Mouse (Mus musculus) spleen, embryonic (tissue): ENCODE measurements at regions not wholly inside any gene's neighbourhood (a gene's known extent, or its start where the extent isn't known, plus 50 kb on each side); places are given as distances from the start of the nearest gene placed in this dataset.

ENCODE experiments used
- CTCF ChIA-PET: fragments of 350-600 bp; sonication (Branson Sonifier 250); formaldehyde crosslinking; loops from one replicate; lab custom pipeline; 2022; lab: Charles Lee

DNA sequence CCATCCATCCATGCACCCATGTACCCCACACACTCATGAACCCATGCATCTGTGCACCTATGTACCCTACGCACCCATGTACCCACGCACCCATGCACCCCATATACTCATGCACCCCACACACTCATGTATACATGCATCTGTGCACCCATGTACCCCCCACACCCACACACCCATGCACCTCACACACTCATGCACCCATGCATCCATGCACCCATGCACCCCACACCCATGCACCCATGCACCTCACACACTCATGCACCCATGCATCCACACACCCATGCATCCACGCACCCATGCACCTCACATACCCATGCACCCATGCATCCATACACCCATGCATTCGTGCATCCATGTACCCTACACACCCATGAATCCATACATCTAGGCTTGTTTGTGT, 63.6 kb downstream of the 4930564D02Rik start:
- CTCF ChIA-PET: no interaction called here

DNA sequence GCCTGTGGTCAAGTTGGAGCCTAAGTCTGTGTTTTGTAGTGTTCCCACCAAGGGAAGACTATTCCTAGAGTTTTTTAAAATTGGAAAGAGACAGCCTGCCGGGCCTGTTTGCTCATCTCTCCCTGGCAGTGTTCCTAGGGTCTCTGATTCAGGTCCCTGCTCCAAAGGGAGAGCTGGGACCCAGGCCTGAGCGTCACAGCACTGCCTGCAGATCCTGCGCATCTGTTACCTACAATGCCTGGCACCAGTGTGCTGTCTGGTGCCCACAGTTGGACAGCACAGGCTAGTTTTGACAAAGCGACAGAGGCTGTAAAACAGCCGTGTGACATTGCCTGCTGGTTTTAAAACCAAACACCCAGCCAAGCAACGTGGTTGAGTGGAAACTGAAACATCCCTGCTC, 64.4 kb downstream of the 4930564D02Rik start:
- CTCF ChIA-PET: no interaction called here

DNA sequence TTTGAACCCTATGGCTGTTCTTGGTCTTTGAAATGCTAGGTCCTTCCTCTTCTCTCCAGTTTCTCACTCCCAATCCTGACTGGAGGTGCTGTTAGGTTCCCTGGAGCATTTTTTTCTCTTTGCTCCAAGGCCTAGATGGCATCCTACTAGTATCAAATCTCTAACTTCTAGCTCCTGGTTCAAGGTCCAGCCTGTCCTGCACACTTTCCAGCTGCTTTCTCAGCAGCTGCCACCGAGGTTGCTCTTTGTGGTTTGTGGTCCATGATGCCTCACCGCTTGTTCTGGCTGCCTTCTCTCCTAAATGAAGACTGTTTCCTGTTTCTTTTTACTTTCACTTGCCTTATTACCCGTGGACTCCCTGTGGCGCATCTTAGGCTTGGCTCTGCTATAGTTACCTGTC, 66.4 kb downstream of the 4930564D02Rik start:
- CTCF ChIA-PET: no interaction called here

DNA sequence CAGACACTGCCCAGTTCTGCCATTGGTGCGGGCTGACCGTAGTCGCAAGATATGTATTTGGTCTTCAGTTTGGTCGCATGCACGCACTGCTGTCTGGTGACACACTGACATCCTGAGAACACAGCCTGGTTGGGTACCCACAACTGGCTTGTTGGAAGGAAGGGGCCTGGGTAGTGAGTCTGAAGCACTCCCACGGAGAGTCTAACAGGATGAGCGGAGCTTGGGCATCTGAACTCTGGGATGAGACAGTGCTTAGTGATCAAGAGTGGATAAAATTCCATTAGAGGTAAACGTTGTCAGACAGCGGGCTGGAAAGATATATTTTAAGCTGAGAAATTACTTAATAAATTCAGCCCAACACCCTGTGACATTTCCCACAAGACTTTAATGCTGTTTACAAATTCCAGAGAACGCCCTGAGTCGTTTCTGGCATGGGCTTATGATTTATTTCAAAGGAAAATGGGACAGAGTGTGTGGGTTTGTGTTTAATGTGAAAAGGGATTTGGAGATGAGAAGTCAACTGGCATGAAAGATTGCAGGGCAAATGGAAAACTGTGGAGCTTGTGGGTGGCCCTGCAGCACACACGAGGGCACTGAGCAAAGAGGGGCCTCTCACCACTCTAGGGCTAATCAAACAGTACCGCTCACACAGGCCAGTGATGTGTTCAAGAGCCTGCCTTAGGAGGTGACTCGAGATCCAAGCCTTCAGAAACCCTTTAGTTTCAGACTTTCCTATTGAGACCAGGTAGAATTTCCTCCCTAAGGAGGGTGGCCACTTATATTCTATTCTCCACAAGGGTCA, 74.7 kb downstream of the 4930564D02Rik start:
- CTCF ChIA-PET: no interaction called here

DNA sequence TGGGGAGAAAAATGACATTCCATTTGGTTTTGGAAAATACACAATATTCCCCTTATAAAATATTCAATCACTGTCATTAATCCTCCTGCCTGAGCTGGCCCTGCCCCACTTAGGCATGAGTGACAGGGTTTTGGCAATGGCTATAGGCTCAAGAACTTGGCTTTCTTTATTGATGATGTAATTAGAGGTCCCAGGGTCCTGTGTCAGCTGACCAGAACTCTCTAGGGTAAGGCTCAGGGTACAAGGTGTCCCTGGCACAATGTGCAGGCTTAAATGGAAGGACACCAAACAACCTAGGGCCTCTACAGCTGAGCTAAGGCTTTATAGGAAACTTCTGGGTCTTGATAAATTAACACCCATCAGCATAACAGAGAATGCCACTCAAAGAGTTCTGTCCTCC, 76.0 kb downstream of the 4930564D02Rik start:
- CTCF ChIA-PET: no interaction called here

DNA sequence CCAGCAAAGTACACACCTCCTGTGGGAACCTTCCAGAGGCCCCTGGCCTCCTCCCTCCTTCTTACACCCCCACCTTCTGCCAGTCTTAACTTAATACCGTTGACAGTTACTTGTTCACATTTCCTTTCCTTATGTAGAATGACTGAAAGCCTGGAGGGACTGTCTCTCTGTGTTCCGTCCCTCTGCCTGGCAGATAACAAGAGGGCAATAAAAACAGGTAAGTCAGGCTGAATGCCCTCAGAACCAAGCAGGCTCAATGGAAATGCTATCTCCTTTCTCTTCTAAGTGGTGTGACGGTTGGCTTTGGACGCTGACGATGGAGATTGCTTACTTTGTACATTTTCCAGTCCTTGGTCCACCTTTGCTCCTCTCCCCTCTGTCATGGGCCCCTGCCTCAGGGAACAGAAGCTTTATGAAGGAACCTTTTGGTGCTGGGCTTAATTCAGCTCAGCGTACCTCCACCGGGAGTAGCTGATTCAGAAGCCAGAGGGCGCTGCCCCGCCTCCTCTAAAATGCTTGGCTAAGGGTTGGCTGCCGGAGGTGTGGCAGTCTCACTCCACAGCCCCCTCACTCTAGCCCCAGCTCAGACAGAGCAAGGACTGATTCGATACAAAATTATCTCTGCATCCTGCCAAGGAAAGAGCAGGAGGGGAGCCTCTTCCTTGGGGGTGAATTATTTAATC, 85.0 kb downstream of the 4930564D02Rik start:
- CTCF ChIA-PET: no interaction called here

DNA sequence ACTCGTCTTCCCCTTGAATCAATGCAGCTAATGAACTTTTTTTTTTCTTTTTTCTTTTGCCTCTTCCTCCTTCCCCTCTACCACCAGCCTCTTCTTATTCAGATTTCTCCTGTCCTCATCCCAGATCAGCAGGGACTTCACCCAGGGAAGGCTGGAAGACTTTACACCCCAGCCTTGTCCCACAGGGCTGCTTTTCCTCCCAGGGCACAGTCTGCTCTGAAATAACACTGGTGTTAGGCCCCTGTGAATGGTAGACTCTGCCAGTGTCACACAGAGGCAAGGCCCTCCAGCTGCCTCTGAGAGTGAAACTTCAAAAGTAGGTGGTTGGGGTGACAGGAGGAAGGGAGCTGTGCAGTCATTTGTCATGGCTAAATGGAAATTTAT, 85.5 kb downstream of the 4930564D02Rik start:
- CTCF ChIA-PET: no interaction called here

DNA sequence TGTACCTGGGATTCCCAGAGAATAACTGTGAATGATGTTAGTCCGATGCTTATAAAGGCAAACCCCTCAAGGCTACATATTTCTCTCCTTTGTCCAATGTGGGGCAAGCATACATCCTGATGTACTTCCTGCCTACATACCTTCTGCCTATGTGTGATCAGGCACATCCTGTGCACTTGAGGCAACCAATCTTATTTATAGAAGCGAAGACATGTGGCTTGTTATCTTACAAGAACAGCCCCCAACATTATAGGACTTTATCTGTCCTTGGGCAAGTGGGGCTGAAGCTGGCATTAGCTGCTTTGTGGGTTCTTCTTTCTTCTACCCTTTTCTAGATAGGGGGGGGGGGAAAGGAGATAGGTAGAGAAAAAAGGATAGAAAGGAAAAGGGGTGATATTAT, 91.7 kb downstream of the 4930564D02Rik start:
- CTCF ChIA-PET: no interaction called here

DNA sequence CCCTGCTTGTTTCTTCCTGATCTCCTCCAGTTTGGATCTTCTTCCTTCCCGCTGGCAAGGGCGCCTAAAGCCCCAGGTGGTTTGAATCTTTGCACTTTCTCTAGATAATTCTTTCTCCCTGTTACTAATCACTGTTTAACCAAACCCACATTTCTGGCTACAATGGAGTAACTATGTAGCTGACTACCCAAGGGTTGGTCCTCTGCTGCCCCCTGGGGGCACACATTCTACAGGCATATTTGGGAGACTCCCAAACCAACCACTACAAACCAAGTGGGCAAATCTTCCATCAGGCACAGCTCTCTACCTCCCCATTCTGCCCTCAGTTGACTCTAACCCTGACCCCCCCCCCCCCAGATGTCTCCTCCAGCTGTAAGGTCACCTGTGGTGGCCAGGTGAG, 98.7 kb downstream of the 4930564D02Rik start:
- CTCF ChIA-PET: no interaction called here

DNA sequence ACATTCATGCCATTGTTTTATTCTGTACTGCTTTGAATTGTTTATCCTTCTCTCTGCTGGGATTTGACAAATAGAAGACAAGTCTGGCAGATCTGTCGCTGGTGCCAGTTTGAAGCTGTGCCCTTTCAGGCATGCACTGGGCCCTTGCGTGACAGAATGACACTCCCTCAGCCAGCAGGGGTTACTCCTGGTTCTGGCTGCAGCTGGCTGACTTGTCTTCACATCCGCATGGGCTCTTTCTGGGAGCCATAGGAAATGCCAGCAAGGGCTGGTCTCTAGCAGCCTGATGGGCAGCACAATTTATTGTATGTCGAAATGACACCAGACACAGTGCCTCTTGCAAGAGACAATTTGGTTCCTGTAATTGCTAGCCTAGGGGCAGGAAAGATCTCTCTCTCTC, 102.5 kb downstream of the 4930564D02Rik start:
- CTCF ChIA-PET: no interaction called here

DNA sequence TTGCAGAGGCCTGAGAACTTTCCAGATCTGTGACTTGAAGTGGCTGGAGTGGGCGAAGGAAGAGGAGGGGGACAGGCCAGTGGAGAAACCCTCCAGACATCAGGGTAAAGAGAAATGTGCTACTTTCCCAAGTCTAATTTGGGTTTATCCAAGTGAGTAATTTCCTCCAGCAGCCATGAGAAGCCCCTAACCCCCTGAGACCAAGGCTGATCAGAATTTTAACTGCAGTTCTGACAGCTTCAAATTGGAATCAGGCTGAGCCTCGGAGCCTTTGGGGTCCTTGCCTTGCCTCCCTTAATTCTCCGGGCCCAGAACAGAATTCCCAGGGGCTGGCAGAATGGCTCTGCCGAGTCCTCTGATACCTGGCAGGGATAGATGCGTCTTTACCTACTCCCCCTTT, 104.9 kb downstream of the 4930564D02Rik start:
- CTCF ChIA-PET: no interaction called here

DNA sequence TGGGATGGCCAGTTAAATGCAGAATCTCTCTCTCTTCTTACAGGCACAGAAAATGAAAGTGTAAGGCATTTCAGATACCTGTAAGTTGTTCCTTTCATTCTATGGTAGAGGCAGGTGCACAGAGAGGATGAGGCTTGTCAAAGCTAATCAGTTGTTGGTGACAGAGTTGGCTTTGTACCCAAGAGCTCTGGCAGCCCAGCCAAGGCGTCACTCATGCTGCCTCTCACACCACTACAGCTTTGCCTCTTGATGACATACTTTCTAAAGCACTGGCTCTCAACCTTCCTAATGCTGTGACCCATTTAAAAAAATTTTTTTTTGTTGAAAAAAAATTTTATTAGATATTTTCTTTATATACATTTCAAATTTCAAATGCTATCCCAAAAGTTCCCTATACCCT, 105.4 kb downstream of the 4930564D02Rik start:
- CTCF ChIA-PET: no interaction called here

DNA sequence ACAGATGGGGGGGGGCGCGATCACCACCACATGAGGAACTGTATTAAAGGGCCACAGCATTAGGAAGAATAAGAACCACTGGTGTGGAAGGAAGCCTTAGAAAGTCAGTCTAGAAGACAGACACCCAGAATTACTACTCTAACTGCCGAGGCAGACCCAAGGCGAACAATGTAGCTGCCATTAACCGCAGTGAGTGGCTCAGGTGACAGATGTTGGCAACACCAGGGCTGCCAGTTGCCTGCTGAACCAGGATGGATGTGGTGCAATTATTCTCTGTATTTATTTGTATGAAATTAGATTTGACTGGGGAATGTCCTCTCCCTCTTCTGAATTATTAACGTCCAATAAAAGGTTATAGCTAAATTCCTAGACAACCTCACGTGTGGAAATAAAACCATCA, 124.7 kb downstream of the 4930564D02Rik start:
- CTCF ChIA-PET: no interaction called here

DNA sequence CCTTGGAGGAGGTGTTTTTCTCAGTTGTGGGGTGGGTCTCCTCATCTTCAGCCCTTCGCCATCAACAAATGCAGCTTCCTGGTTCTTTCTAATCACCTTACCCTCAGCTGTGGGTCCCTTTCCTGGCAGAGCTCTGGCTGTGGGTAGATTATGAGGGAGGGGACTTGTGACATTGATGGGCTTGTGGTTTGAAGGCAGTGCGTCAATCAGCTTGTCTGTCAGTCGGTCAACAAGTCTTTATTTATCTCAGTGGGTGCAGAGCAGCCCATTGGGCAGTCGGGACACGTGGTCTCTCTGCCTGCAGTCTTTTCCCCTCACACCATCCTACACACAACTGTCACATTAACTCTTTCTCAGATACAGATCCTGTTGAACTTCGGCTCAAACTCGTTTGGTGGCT, 125.2 kb downstream of the 4930564D02Rik start:
- CTCF ChIA-PET: no interaction called here

DNA sequence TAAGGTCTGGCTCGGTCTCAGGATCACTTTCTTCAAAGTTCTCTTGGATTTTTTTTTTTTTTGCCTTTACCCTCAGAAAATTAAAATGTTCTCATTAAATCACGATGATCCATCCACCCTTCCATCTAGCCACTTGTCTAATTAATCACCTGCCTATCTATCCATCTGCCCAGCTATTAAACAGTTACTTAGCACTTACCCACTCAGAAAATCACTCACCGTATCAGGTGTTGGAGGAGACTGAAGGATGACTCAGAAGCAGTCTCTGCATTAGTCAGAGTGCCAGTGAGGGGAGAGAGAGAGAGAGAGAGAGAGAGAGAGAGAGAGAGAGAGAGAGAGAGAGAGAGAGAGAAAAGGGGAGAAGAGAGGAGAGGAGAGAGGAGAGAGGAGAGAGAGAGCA, 134.1 kb downstream of the 4930564D02Rik start:
- CTCF ChIA-PET: no interaction called here

DNA sequence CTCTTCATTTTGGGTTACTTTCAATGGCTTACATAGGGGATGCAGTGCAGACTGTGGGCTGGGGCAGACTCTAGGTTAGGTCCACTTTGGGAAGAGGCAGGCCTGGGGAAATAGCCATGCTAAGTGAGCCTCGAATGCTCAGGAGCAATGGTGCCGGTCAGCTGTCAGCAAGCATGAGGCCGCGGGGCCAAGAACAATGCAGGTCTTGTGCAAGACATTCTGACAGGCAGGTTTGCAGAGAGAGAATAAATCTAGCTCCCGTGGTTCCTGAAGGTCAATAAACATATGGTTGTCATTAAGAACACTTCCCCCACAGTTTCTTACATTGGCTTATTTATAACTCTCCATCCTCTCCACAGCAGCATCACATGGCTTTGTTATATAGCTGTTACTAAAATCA, 142.5 kb downstream of the 4930564D02Rik start:
- CTCF ChIA-PET: no interaction called here

DNA sequence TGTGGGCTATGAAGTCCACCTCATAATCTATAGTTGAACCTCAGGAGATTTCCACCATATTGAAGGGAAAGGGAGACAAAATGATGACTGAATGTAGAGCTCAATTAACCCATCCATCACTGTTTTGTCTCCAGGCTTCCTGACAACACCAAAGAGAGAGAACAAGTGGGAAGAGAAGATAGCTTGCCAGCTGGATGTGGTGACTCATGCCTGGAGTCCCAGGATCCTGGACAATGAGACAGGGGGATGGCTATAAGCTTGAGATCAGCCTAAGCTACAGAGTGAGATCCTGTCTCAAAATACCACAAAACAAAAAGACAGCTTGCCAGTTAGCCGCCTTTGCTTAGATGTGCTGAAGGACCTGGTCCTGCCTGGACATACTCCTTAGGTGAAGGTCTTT, 144.4 kb downstream of the 4930564D02Rik start:
- CTCF ChIA-PET: interaction anchor here (0.6 kb wide), 1 partner anchor 90 kb away, joined by 5 read pairs; no protein-coding TSS in a partner anchor

DNA sequence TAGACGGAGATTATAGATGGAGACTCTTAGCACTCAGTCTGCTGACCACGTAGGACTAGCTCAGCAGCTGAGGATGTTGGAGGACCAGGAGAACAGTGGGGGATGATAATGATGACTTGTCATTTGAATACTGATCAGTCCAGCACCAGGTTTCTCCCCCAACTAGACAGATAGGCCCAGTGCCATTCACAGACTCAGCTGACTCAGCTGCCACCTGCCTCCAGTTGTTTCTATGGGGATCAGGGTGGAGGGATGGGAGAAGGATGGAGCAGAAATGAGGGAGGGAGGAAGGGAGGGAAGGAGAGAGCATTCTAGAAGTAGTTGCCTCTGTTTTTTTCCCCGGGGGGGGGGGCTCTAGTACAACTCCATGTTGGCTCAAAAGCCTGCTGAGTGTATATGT, 145.1 kb downstream of the 4930564D02Rik start:
- CTCF ChIA-PET: no interaction called here

DNA sequence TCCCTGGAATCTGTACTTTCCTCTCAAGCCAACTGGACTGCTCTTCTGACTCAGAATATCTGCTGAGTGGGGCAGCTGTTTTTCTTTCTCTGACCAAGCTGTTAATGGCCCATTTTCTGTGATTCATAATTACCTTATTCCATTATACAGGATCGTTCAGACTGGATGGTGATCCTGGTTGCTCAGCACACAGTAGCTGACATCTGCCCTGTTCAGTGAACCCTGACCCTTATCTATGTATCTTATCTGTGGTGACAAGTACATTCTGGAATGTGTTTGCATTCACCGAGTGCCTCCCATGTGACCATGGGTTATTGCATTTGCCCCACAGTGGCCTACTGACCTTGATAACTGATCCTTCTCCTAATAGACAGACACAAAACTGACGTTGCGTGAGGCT, 148.2 kb downstream of the 4930564D02Rik start:
- CTCF ChIA-PET: no interaction called here

DNA sequence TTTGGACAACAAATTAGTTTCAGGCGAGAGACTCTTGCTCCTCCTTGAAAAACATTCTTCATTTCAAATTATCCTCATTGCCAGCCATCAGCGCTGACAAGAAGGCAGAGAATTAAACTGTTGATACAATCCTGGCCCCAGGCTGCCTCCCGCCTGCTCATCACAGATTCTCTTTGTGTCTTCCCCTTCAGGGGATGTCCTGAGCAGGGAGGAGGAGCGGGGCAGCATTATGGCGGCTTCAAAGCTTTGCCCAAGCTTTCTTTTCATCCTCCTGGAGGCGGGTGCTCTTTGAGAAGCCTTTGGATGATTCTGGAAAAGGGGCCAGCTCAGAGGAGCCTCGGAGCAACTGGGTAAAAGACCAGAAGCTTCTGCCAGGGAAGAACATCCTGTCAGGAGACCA, 149.1 kb downstream of the 4930564D02Rik start:
- CTCF ChIA-PET: no interaction called here

DNA sequence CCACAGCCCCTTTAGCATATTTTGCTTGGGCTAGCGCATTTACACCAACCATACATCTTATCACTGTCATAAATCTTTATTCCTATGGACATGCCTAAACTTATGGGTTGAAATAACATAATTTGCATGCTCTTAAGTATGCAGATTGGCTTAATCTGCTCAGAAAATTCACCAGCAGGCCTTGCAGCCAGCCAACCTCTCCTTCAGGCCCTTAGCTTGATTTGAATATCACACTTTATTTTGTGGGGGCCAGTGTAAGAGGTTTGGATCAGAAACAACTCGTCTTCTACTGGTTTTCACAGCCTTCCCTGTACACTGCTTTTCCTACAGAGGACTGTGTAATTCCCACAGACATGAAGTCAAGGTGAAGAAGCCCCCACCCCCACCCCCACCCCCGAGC, 153.0 kb downstream of the 4930564D02Rik start:
- CTCF ChIA-PET: no interaction called here

DNA sequence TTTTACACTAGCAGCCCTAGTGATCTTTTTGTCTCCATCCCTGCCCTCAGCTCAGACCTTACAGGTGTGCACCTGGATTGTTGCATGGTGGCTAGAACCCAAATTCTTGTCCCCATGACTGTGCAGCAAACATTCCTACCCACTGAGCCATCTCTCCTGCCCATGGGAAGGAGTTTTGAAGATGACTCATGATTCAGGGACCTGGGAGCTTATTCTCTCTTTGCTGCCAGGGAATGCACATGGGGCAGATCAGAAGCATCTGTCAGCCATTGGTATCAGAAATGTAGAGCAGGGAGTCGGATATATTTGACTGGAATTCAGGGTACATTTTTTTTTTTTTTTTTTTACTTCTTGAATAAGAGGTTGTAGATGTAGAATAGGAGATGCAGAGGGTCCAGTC, 154.0 kb downstream of the 4930564D02Rik start:
- CTCF ChIA-PET: interaction anchor here (0.7 kb wide), 1 partner anchor 81 kb away, joined by 4 read pairs; no protein-coding TSS in a partner anchor

DNA sequence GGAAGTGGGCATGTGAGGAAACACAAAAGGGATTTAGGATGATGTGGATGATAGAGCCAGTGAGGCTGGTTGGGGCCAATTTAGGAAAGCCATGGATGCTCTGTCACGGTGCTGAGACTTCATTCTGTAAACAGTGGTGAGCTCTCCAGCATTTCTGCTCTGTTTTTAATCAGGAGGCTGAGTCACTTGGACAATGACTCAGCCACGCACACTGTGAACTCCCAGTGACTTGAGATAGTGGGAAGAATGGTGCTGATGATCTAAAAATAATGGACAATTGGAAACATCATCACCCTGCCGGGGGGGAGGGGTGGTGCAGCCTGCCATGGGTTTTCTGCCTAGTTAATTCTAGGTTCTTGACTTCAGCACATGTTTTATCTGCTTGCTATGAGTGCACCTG, 156.3 kb downstream of the 4930564D02Rik start:
- CTCF ChIA-PET: no interaction called here
